Mouse (Mus musculus) midbrain, embryonic 16.5 days (tissue): ENCODE results near the gene Cd300lg. TPM values are rescaled to one million over a fixed set of nuclear protein-coding genes. Genes with fewer than 3 reads are reported as not detected.

Experiments used
- ATAC-seq: fragments of 200-750 bp; cut with Nextera tagmentation; 2 replicates; pipeline ENCODE4 v1.8.0; 2017; ENCODE audit warnings: moderate TSS enrichment
- H3K27ac ChIP-seq: fragments of 300-500 bp; sonication (generic); 2 replicates; pipeline ENCODE4 v1.5.1; 2014; ENCODE audit warnings: mild to moderate bottlenecking, low read length, mixed read lengths
- H3K27me3 ChIP-seq: fragments of 300-500 bp; sonication (generic); 2 replicates; pipeline ENCODE4 v1.6.1; 2014; ENCODE audit warnings: low read depth, low read length, mixed read lengths; ENCODE audit not compliant: control insufficient read depth, insufficient read depth
- H3K36me3 ChIP-seq: fragments of 300-500 bp; sonication (generic); 2 replicates; pipeline ENCODE4 v1.6.1; 2014; ENCODE audit warnings: mild to moderate bottlenecking, low read length, moderate library complexity, mixed read lengths; ENCODE audit not compliant: control insufficient read depth, insufficient read depth
- H3K4me1 ChIP-seq: fragments of 300-500 bp; sonication (generic); 2 replicates; pipeline ENCODE4 v1.6.1; 2014; ENCODE audit warnings: mild to moderate bottlenecking, low read length, mixed read lengths; ENCODE audit not compliant: control insufficient read depth, insufficient read depth
- H3K4me2 ChIP-seq: fragments of 300-500 bp; sonication (generic); 2 replicates; pipeline ENCODE4 v1.6.1; 2014; ENCODE audit warnings: mild to moderate bottlenecking, low read length, mixed read lengths
- H3K4me3 ChIP-seq: fragments of 300-500 bp; sonication (generic); 2 replicates; pipeline ENCODE4 v1.5.1; 2014; ENCODE audit warnings: low read depth, mild to moderate bottlenecking, low read length, moderate library complexity, mixed read lengths
- H3K9ac ChIP-seq: fragments of 300-500 bp; sonication (generic); 2 replicates; pipeline ENCODE4 v1.6.1; 2014; ENCODE audit warnings: low read depth, low read length, mixed read lengths
- H3K9me3 ChIP-seq: fragments of 300-500 bp; sonication (generic); replicated peaks from 2 replicates; pipeline ENCODE4 v1.6.1; 2014; ENCODE audit warnings: mild to moderate bottlenecking, low read length, mixed read lengths; ENCODE audit not compliant: control insufficient read depth, poor library complexity, severe bottlenecking
- WGBS: fragments of 180-500 bp; shearing (Covaris S2); extraction: QIAGEN DNeasy Blood & Tissue Kit; methylation state at CpG from one replicate; pipeline ENCODE4 v1.1.7; 2014; 5-methylcytosine and 5-hydroxymethylcytosine counted together
- polyA plus RNA-seq: library from polyadenylated mRNA; unstranded; fragments of >200 nt; fragmentation: Nextera tagmentation; extraction: Ambion mirVana; gene quantifications from 2 replicates; pipeline ENCODE4 v1.2.1, GENCODE M21; 2015

The Cd300lg gene
- polyA plus RNA-seq, 1 experiment from 2014 or later: 0.23 TPM

GRCm38 (mm10) chr11:102070426-102070825, 29.1 kb downstream of the Cd300lg start:
- H3K4me3 ChIP-seq: no peak overlapping the region
- no peak overlapping the region for H3K4me2 ChIP-seq
- 7% methylated on average over 13 of the region's 13 CpGs for WGBS
- H3K9me3 ChIP-seq: no peaks in the 10 kb centered on the region
- no peak overlapping the region for H3K9ac ChIP-seq
- ATAC-seq: no peak
- H3K27ac ChIP-seq: no peak overlapping the region
- 0 out of 2 replicates have a peak, but pooled peaks cover 3% of the 10 kb centered on the region for H3K36me3 ChIP-seq
- H3K4me1 ChIP-seq: 0 out of 2 replicates have a peak, but pooled peaks cover 2% of the 10 kb centered on the region
- H3K27me3 ChIP-seq: no peaks in the 10 kb centered on the region

DNA sequence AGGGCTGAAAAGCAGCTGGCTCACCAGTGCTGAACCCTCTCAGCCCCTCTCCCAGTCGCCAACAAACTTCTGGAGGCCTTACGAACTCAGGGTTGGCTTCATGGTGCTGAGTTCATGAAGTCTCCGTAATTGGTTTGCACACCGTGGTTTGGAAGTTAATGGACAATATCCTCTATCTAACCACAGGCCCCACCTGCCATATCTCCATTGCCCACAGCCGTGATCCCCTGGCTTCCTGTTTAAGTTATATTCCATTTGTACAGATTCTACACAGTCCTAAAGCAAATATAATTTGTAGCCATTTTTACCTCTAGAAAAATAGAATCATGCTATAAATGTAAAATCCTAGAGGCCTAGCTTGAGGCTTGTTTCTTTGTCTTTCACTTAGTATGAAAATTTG, 31.4 kb downstream of the Cd300lg start:
- 0 out of 2 replicates have a peak, but pooled peaks cover 2% of the 10 kb centered on the region for H3K4me1 ChIP-seq
- H3K4me3 ChIP-seq: no peak overlapping the region
- H3K27ac ChIP-seq: no peak overlapping the region
- no peak for ATAC-seq
- no peaks in the 10 kb centered on the region for H3K27me3 ChIP-seq
- H3K9ac ChIP-seq: no peak overlapping the region
- H3K4me2 ChIP-seq: no peak overlapping the region
- no peaks in the 10 kb centered on the region for H3K9me3 ChIP-seq
- 93% methylated on average over 5 of the region's 5 CpGs for WGBS
- peaks cover 3% of the 10 kb centered on the region; the same call in 1 of the 2 replicates for H3K36me3 ChIP-seq

GRCm38 (mm10) chr11:102073722-102074121, 32.4 kb downstream of the Cd300lg start:
- Histone ChIP-seq H3K27ac (no peak overlapping the region), H3K9me3 (no peaks in the 10 kb centered on the region), H3K9ac (no peak overlapping the region), H3K4me2 (no peak overlapping the region), H3K27me3 (no peaks in the 10 kb centered on the region), H3K4me3 (no peak overlapping the region), H3K36me3 (peaks cover 12% of the 10 kb centered on the region; the same call in 1 of the 2 replicates), H3K4me1 (0 out of 2 replicates have a peak, but pooled peaks cover 2% of the 10 kb centered on the region)
- 66% methylated on average over 14 of the region's 14 CpGs for WGBS
- ATAC-seq: no peak

DNA sequence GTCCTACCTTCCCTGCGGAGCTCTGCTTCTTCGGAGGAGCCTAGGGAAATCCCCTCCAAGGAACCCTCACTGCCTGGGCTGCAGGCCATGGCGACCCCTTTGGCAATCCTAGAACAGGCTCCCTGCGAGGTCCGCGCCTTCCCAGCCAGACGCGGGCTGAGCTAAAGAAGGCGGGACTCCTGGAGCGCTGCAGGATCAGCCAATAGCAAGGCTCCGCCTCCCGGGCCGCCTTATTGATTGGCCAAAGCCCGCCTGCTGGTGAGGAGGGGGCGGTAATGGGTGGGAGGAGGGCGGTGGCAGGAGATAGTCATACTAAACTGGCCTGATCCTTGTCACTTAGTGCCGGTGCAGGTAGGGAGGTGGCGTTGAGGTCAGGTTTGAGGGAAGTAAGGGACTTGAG, 41.0 kb downstream of the Cd300lg start:
- Histone ChIP-seq H3K27ac (no peak overlapping the region), H3K9me3 (no peaks in the 10 kb centered on the region), H3K9ac (peak overlapping the region; percentile 71), H3K4me3 (peak overlapping the region; percentile 41), H3K36me3 (peaks cover 13% of the 10 kb centered on the region; the same call in 1 of the 2 replicates), H3K27me3 (no peaks in the 10 kb centered on the region), H3K4me1 (peaks cover 30% of the 10 kb centered on the region), H3K4me2 (peak overlapping the region; percentile 83)
- peak; percentile 72 for ATAC-seq
- WGBS: 3% methylated on average over 18 of the region's 18 CpGs

- Histone ChIP-seq H3K4me2 (peak overlapping the region; percentile 83; the same call in 1 of the 2 replicates), H3K4me3 (no peak overlapping the region)
- no peak for ATAC-seq
These were observed 41.9 kb downstream of the Cd300lg start for GRCm38 (mm10) chr11:102083193-102083592.

DNA sequence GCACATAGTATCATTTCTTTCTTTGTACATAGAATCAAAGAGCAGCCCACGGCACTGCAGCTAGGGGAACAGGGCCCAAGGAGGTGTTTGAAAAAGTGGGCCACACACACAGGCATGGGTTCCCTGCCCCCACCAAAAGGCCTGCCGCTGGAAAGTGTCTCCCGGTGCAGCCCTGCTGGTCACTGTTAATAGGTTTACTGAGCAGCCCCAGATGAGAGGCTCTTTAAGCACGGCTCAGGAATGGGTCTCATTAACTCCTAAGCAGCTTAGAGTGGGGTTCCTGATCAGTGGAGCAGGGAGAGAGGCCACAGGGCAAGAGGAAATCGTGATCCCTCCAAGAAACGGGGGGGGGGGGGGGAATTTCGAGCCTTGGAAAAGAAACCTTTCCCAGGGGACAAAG, 42.9 kb downstream of the Cd300lg start:
- ATAC-seq: no peak

More at GRCm38 (mm10) chr11:102083193-102083592, 41.9 kb downstream of the Cd300lg start:
- WGBS: 28% methylated on average over 4 of the region's 4 CpGs
- Histone ChIP-seq H3K4me1 (peaks cover 30% of the 10 kb centered on the region), H3K9me3 (no peaks in the 10 kb centered on the region), H3K27ac (peak overlapping the region; percentile 30; the same call in 1 of the 2 replicates), H3K9ac (peak overlapping the region; percentile 71; the same call in 1 of the 2 replicates), H3K27me3 (no peaks in the 10 kb centered on the region), H3K36me3 (peaks cover 7% of the 10 kb centered on the region; the same call in 1 of the 2 replicates)

GRCm38 (mm10) chr11:102086331-102086730, 45.0 kb downstream of the Cd300lg start:
- Histone ChIP-seq H3K27me3 (no peaks in the 10 kb centered on the region), H3K9me3 (no peaks in the 10 kb centered on the region), H3K4me3 (peak overlapping the region; percentile 61), H3K36me3 (no peaks in the 10 kb centered on the region), H3K27ac (peak overlapping the region; percentile 99), H3K4me1 (peaks cover 37% of the 10 kb centered on the region), H3K4me2 (peak overlapping the region; percentile 64), H3K9ac (peak overlapping the region; percentile 83)
- WGBS: 3% methylated on average over 3 of the region's 3 CpGs
- ATAC-seq: no peak

More for the DNA sequence above, 42.9 kb downstream of the Cd300lg start:
- WGBS: 9% methylated on average over 7 of the region's 7 CpGs
- H3K27me3 ChIP-seq: no peaks in the 10 kb centered on the region
- H3K4me2 ChIP-seq: no peak overlapping the region
- no peak overlapping the region for H3K4me3 ChIP-seq
- no peak overlapping the region for H3K27ac ChIP-seq
- 0 out of 2 replicates have a peak, but pooled peaks cover 3% of the 10 kb centered on the region for H3K36me3 ChIP-seq
- H3K9me3 ChIP-seq: no peaks in the 10 kb centered on the region
- H3K4me1 ChIP-seq: peaks cover 31% of the 10 kb centered on the region
- H3K9ac ChIP-seq: no peak overlapping the region

GRCm38 (mm10) chr11:102087081-102087751, 45.9 kb downstream of the Cd300lg start:
- H3K9me3 ChIP-seq: no peaks in the 10 kb centered on the region
- peak; percentile 84 for ATAC-seq
- H3K4me3 ChIP-seq: peak overlapping the region; percentile 61
- peak overlapping the region; percentile 83 for H3K9ac ChIP-seq
- WGBS: under 1% methylated on average over 38 of the region's 39 CpGs
- peak overlapping the region; percentile 64 for H3K4me2 ChIP-seq
- no peaks in the 10 kb centered on the region for H3K36me3 ChIP-seq
- H3K27me3 ChIP-seq: no peaks in the 10 kb centered on the region
- H3K27ac ChIP-seq: peak overlapping the region; percentile 99
- H3K4me1 ChIP-seq: peaks cover 30% of the 10 kb centered on the region
